Mouse (Mus musculus): Measurements from ENCODE around the gene Bckdhb. TPM values are rescaled to one million over a fixed set of nuclear protein-coding genes. Genes with fewer than 3 reads are reported as not detected.

Gene Bckdhb
- total and polyA plus RNA-seq, 3 experiments: 10.6 to 20.3 (median 12.0) TPM

GRCm38 (mm10) chr9:83975811-83976210 lies 50.9 kb downstream of the Bckdhb start:
- H3K9ac ChIP-seq (ENCODE audit: insufficient read depth, low read depth): no peak overlapping the region
- H3K36me3 ChIP-seq (replicated peaks in 1 of 2; ENCODE audit: control insufficient read depth in 1 of 2, insufficient read depth in 1 of 2, low read length in 1 of 2): peaks cover 0 to 16% of the 10 kb centered on the region in 2 experiments
- in situ Hi-C loops (cut with MboI; ENCODE audit: low pct_ligation_motif_present, low pct_unique_long_range_greater_than_20kb, low sequenced_read_pairs) (no loop called here), dilution Hi-C loops (cut with MboI; ENCODE audit: extremely low pct_ligation_motif_present, extremely low pct_unique_long_range_greater_than_20kb, low sequenced_read_pairs) (no loop called here)
- H3K79me2 ChIP-seq (replicated peaks; ENCODE audit: control insufficient read depth, extremely low read depth, insufficient read depth, poor library complexity, severe bottlenecking): no peaks in the 10 kb centered on the region
- no peak overlapping the region for H3K4me2 ChIP-seq (ENCODE audit: insufficient read depth, low read depth, poor library complexity, severe bottlenecking)
- H3K27me3 ChIP-seq (replicated peaks): no peaks in the 10 kb centered on the region
- no peaks in the 10 kb centered on the region for H3K4me1 ChIP-seq (ENCODE audit: control insufficient read depth in 1 of 2, insufficient read depth in 2 of 2)
- TF ChIP-seq CHD2 (IDR thresholded peaks at IDR 0.05; ENCODE audit: low read length): no peak
- no peak for TF ChIP-seq MYC (IDR thresholded peaks at IDR 0.05; ENCODE audit: low read depth, low read length)
- TF ChIP-seq MAX (IDR thresholded peaks at IDR 0.05; ENCODE audit: low read length): no peak
- no peak for TF ChIP-seq TBP (conservative IDR thresholded peaks at IDR 0.05; ENCODE audit: low read depth, low read length)
- TF ChIP-seq MAZ (IDR thresholded peaks at IDR 0.05; ENCODE audit: low read depth, low read length): no peak
- no peak for TF ChIP-seq CTCF (conservative IDR thresholded peaks at IDR 0.05 in 1 of 2, IDR thresholded peaks at IDR 0.05 in 1 of 2; ENCODE audit: low read depth in 2 of 2, low read length in 2 of 2)
- TF ChIP-seq USF1 (IDR thresholded peaks at IDR 0.05; ENCODE audit: low read depth, low read length): no peak
- no peak for TF ChIP-seq ELF1 (IDR thresholded peaks at IDR 0.05; ENCODE audit: low read depth, low read length)
- no peak for TF ChIP-seq NRF1 (IDR thresholded peaks at IDR 0.05; ENCODE audit: low read depth, low read length)
- no peak for TF ChIP-seq ZKSCAN1 (IDR thresholded peaks at IDR 0.05; ENCODE audit: borderline replicate concordance, low read depth, low read length)
- no peak for TF ChIP-seq RCOR1 (conservative IDR thresholded peaks at IDR 0.05; ENCODE audit: low read depth, low read length)
- no peak for TF ChIP-seq MXI1 (IDR thresholded peaks at IDR 0.05; ENCODE audit: low read depth, low read length)
- TF ChIP-seq HCFC1 (IDR thresholded peaks at IDR 0.05; ENCODE audit: low read depth, low read length): no peak
- TF ChIP-seq ZNF384 (IDR thresholded peaks at IDR 0.05; ENCODE audit: low read depth, low read length): no peak
- TF ChIP-seq NELFE (IDR thresholded peaks at IDR 0.05; ENCODE audit: low read depth, low read length): no peak
- no peak for TF ChIP-seq RAD21 (IDR thresholded peaks at IDR 0.05; ENCODE audit: low read depth, low read length)
- no peak for TF ChIP-seq POLR2AphosphoS2 (IDR thresholded peaks at IDR 0.05; ENCODE audit: low read depth, low read length)
- no peaks in the 10 kb centered on the region for H3K9me3 ChIP-seq (replicated peaks; ENCODE audit: low read length)
- no peak overlapping the region for H3K27ac ChIP-seq (ENCODE audit: insufficient read depth, low read depth)
- H3K4me3 ChIP-seq (replicated peaks in 1 of 3; ENCODE audit: low read depth in 2 of 3, low read length in 2 of 3, poor library complexity in 1 of 3): no peak overlapping the region
- DNase-seq (ENCODE audit: extremely low read depth): no peak

DNA sequence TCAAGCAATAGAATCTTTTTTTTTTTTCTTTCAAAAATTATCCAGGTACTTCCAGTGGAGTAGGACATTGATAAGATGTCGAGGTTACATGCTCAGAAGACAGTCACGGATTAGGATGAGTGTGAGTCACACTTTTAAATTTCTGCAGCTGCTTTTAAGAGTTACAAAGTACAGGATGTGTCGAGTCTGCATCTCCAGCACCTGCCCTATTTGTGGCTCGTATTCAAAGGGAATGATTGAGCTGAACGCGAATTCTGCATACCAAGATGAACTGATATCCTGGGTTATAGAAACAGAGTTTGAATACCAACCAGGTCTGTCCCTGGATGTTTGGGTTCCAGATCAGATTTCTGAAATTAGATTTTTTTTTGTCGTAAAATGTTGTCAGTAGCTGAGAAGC lies 56.3 kb downstream of the Bckdhb start:
- Histone ChIP-seq H3K27ac (ENCODE audit: insufficient read depth, low read depth) (no peak overlapping the region), H3K9me3 (replicated peaks; ENCODE audit: low read length) (no peaks in the 10 kb centered on the region), H3K36me3 (replicated peaks in 1 of 2; ENCODE audit: control insufficient read depth in 1 of 2, insufficient read depth in 1 of 2, low read length in 1 of 2) (peaks cover 0 to 12% of the 10 kb centered on the region in 2 experiments), H3K9ac (ENCODE audit: insufficient read depth, low read depth) (no peak overlapping the region), H3K79me2 (replicated peaks; ENCODE audit: control insufficient read depth, extremely low read depth, insufficient read depth, poor library complexity, severe bottlenecking) (no peaks in the 10 kb centered on the region), H3K4me1 (ENCODE audit: control insufficient read depth in 1 of 2, insufficient read depth in 2 of 2) (no peaks in the 10 kb centered on the region), H3K4me2 (ENCODE audit: insufficient read depth, low read depth, poor library complexity, severe bottlenecking) (no peak overlapping the region), H3K4me3 (replicated peaks in 1 of 3; ENCODE audit: low read depth in 2 of 3, low read length in 2 of 3, poor library complexity in 1 of 3) (no peak overlapping the region), H3K27me3 (replicated peaks) (no peaks in the 10 kb centered on the region)
- dilution Hi-C loops (cut with MboI; ENCODE audit: extremely low pct_ligation_motif_present, extremely low pct_unique_long_range_greater_than_20kb, low sequenced_read_pairs) (no loop called here), in situ Hi-C loops (cut with MboI; ENCODE audit: low pct_ligation_motif_present, low pct_unique_long_range_greater_than_20kb, low sequenced_read_pairs) (no loop called here)
- DNase-seq (ENCODE audit: extremely low read depth): no peak
- TF ChIP-seq IRF4 (IDR thresholded peaks at IDR 0.05; ENCODE audit: low read depth, low read length): no peak
- TF ChIP-seq TBP (conservative IDR thresholded peaks at IDR 0.05; ENCODE audit: low read depth, low read length): no peak
- no peak for TF ChIP-seq POLR2A (IDR thresholded peaks at IDR 0.05; ENCODE audit: low read depth, low read length)
- no peak for TF ChIP-seq SIN3A (IDR thresholded peaks at IDR 0.05; ENCODE audit: low read length)
- TF ChIP-seq ZMIZ1 (IDR thresholded peaks at IDR 0.05; ENCODE audit: low read depth, low read length): no peak
- TF ChIP-seq MXI1 (IDR thresholded peaks at IDR 0.05; ENCODE audit: low read depth, low read length): no peak
- TF ChIP-seq MAX (IDR thresholded peaks at IDR 0.05; ENCODE audit: low read length): no peak
- no peak for TF ChIP-seq ZC3H11A (IDR thresholded peaks at IDR 0.05; ENCODE audit: low read depth, low read length)
- no peak for TF ChIP-seq E2F4 (IDR thresholded peaks at IDR 0.05; ENCODE audit: insufficient replicate concordance, low read depth, low read length)
- TF ChIP-seq KAT2A (IDR thresholded peaks at IDR 0.05; ENCODE audit: insufficient replicate concordance, low read length): no peak
